Mouse (Mus musculus): ENCODE measurements around the gene Rab5a.
"Not testable (repeated sequence)": the region's sequence is repeated elsewhere in the genome, so short reads cannot be mapped to it uniquely, and the experiment has no call there.

The Rab5a gene

GRCm38 (mm10) chr17:53478858-53479603, at the start of gene Rab5a:
Gene Rab5a (plus strand): TSS chr17:53479234.
- peak; percentile 100 for DNase-seq (ENCODE audit: low read depth, low spot score)

GRCm38 (mm10) chr17:53456152-53456551, 22.9 kb upstream of the Rab5a start:
- no peak for DNase-seq (ENCODE audit: low read depth, low spot score)

DNA sequence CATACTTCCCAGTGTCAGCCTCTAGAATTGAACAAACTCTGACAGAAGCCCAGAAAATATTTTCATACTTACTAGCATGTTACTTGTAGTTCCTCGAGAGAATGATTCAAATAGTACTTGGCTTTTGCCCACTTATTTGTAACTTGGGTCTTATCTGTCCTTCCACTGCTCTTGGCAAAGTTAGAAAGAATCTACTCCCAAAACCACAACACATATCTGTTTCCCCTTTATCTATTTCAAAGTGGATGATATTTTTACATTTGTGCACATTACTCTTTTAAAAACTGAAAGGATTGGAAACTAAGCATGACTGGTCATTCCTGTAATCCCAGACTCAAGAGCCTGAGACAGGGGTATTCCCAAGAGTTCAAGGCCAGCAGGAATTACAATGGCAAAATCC, 22.3 kb upstream of the Rab5a start:
- DNase-seq (ENCODE audit: low read depth, low spot score): no peak

- peak; percentile 86 for DNase-seq (ENCODE audit: low read depth, low spot score)
These were observed 16.2 kb upstream of the Rab5a start, which contains the start of gene Efhb for GRCm38 (mm10) chr17:53462603-53463495. Gene Efhb (minus strand): TSS chr17:53463321.

DNA sequence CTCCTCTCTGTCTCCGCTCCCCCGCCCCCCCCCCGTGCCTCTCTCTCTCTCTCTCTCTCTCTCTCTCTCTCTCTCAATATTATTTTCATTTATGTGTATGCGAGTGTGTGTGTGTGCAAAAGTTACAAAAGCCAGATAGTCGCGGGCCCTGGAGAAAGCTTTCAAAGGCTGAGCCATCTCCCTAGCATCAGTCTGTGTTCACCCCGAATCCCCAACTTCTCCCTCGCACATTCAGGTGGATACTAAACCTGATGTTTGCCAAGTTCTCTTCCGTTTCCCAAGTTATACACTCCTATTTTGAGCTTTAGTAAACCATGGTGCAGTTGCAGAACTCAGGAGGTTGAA, 15.6 kb upstream of the Rab5a start:
- DNase-seq (ENCODE audit: low read depth, low spot score): no peak

- peak; percentile 67 for DNase-seq (ENCODE audit: low read depth, low spot score)
These were observed 13.5 kb upstream of the Rab5a start for GRCm38 (mm10) chr17:53465569-53465968.

DNA sequence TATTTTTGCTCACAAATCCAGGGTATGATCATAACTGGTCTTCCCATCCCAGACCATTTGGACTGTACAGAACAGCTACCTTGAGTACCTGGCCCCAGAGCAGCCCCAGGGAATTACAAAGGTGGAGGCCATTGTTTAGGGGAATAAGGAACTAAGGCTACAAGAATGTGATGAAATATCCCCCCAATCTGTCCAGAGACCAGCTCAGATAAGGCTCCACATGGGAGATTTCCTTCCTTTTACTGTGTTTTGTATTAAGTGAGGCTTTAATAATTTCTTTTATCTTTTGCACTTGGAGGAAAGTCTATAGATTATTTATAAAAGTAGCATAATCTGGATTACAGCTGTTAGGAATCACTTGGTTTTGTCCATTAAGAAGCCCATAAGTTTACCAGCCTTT, 10.3 kb upstream of the Rab5a start:
- no peak for DNase-seq (ENCODE audit: low read depth, low spot score)

- peak; percentile 13 for DNase-seq (ENCODE audit: low read depth, low spot score)
These were observed 772 bp upstream of the Rab5a start for GRCm38 (mm10) chr17:53478066-53478857.

DNA sequence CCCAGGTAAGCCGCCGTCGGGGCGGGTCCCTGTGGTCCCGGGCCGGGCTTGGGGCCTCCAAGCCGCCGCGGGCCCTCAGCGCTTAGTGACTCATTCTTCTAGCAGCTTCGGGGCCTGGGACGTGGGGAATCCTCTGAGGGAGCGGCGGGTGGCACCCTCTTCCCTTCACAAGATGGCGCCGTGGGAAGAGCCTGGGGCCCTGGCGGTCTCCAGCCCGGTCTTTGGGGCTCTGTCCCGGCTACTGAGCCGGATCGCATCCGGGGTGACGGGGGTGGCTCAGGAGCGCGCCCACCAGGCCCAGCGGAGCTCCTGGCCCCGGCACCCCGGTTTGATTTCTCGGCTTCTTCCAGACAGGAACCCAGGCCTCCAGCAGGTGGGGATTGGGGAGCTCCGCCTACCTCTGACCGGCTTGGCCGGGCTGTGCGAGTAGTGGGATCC, 589 bp downstream of the Rab5a start:
- peak; percentile 73 for DNase-seq (ENCODE audit: low read depth, low spot score)

DNA sequence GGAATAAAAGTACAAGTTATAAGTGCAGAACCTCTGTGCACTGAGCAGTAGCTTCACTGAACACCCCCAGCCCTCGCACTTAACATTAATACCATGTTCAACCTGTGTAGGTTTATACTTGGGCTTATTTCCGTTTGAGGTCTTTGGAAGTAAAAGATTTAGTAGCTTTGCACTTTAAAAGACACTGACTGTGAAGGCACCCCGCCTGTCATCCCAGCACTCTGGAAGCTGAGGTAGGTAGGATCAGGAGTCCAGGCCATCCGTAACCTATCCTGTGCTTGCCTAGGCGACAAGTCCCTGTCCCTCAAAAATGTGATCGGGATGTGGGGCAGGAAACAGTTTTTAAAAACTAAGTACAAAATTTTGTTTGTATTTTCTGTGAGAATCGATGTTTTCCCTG, 1.4 kb downstream of the Rab5a start:
- DNase-seq (ENCODE audit: low read depth, low spot score): peak; percentile 16

DNA sequence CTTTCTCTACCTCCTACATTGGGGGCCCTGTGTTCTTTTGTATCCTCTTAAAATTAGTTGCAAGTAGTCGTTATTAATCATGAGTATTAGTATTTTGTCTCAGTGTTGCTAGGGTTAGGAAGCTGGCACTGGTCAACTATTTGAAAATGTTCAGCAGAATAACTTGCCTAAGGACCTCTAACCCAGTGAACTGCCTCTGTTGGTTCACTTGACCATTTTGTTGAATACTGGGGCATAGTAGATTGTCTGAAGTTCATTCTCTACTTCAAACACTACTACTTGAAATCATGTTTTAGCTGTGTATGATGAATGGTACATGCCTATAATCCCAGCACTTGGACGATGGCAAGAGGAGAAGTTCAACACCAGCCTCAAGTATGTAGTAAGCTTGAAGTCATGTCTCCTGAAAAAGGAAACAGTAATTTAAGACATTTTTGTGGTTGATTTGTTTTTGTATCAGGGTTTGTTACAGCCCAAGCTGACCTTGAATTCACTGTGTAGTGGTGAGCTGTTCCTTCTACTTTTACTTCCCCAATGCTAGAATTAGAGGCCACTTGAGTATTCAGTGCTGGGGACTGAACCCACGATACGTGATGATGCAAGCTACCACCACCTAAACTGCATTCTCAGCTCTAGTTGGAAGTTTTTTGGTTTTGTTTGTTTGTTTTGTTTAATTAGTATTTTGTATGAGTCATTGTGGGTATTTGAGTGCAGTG, 9.4 kb downstream of the Rab5a start:
- DNase-seq (ENCODE audit: low read depth, low spot score): no peak

DNA sequence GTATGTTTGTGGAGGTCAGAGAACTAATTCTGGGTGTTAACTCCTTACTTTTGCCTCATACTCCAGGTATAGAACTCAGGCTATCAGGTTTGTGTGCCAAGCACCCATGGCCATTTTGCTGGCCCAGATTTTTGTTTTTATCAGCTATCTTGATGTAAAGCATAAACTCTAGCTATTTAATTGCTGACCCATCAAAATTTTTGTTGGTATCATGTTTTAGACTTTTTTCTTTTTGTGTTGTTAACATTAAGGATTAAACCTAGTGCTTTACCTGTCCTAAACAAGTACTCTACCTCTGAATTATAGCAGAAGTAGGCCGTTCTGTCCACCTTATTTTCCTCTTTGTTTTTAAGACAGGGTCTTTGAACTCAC, 10.0 kb downstream of the Rab5a start:
- no peak for DNase-seq (ENCODE audit: low read depth, low spot score)

- DNase-seq (ENCODE audit: low read depth, low spot score): no peak
These were observed 23.9 kb downstream of the Rab5a start for GRCm38 (mm10) chr17:53502966-53503365.

GRCm38 (mm10) chr17:53512311-53512951, 33.4 kb downstream of the Rab5a start:
- peak; percentile 53 for DNase-seq (ENCODE audit: low read depth, low spot score)

DNA sequence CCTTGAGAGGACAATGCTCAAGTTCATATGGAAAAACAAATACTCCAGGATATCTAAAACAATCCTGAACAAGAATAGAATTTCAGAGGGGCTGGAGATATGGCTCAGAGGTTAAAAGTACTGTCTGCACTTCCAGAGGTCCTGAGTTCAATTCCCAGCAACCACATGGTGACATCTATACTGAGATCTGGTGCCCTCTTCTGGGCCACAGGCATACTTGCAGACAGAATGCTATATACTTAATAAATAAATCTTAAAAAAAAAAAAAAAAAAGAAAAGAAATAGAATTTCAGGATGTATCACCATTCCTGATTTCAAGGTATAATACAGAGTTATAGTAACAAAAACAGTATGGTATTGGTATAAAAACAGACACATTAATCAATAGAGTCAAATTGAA, 40.3 kb downstream of the Rab5a start:
- DNase-seq (ENCODE audit: low read depth, low spot score): peak; percentile 21

DNA sequence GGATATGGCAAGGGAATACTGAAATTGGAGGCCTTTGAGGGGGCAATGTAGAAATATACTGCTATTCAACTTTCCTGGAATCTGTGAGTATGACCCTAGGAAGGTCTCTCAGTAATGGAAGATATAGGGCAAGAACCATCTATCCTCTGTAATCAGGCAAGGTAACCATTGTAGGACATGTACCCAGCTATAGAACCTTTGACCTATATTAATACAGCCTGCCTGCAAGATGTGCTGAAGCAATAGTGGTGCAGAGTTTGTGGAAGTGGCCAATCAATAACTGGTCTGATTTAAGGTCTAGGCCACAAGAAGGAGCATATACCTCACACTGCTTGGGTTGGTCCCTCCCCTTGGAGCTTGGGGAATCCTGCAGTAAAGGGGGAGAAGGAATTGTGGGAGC, 41.5 kb downstream of the Rab5a start:
- no peak for DNase-seq (ENCODE audit: low read depth, low spot score)

DNA sequence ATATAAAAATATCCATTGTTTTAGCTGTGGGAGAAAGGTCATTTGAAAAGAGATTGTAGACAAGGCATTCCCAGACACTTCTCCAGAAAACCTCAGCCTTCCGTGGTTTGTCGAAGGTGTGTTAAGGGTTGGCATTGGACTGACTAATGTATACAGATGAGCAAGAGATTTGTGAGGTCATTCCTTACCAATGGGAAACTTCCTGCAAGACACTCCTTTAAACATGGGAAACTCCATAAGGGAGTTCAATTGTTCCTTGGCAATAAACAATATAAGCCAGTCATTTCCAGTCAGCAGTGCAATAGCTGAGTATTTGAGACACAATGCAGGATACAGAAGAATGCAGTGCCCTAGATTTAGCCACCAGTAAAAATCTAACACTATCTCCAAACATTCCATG, 49.0 kb downstream of the Rab5a start:
- DNase-seq (ENCODE audit: low read depth, low spot score): no peak

DNA sequence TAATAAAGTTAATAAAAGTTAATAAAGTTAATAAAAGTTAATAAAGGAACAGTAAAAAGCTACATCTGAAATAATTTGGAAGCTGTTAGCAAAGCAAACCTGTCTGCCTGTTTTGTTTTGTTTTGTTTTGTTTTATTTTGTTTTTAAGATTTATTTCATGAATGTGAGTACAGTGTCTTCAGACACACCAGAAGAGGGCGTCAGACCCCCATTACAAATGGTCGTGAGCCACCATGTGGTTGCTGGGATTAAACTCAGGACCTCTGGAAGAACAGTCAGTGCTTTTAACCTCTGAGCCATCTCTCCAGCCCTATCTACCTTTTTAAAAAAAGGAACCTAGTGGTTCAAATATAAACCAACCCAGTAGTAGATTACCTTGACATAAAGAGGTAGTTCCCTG, 52.1 kb downstream of the Rab5a start:
- DNase-seq (ENCODE audit: low read depth, low spot score): peak; percentile 46

DNA sequence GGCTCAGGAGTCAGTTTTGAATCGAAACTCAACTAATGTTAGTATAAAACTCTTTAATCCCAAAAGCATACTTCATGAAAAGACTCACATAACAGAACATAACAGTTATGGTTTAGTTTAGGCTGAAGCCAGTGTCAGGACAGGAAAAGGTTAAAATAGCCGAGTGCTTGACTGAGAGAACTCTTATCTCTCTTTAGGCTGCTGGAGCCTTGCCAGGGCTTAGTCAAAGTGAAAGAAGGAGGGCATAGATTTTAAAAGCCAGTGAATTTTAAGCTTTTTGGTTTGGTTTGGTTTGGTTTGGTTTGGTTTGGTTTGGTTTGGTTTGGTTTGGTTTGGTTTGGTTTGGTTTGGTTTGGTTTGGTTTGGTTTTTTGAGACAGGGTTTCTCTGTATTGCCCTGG, 53.4 kb downstream of the Rab5a start:
- DNase-seq (ENCODE audit: low read depth, low spot score): peak; percentile 69

GRCm38 (mm10) chr17:53539351-53539750, 60.3 kb downstream of the Rab5a start, which contains the start of gene Pp2d1:
Gene Pp2d1 (minus strand): TSS chr17:53539451.
- not testable (repeated sequence) for DNase-seq (ENCODE audit: low read depth, low spot score)

DNA sequence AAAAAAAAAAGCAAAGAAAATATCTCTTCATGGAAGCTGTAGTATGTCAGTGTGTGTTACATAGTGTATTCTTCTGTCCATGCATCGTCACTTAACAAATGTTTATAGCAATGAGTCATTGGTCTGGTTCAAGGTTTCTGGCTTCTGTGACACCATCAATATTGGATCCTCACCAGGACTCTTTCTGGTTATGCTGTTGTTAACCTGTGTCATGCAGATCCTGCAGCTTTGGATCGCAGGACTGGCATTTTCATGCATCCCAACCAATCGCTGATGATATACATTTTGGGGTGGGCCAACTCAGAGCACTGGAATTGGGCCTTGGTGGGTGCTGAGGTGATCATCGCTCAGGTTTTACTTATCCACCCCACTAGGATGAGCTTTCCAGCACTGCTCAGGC, 63.5 kb downstream of the Rab5a start:
- no peak for DNase-seq (ENCODE audit: low read depth, low spot score)

All from CD4-positive, CD25-positive, alpha-beta regulatory T cell, adult 2 months (primary cell).